Mouse (Mus musculus) liver, embryonic 14.5 days (tissue): ENCODE measurements at regions not wholly inside any gene's neighbourhood (a gene's known extent, or its start where the extent isn't known, plus 50 kb on each side); places are given as distances from the start of the nearest gene placed in this dataset.

Source experiments
- ATAC-seq: fragments of 200-750 bp; cut with Nextera tagmentation; 2 replicates; pipeline ENCODE4 v1.8.0; 2017; ENCODE audit warnings: moderate number of reproducible peaks, mild to moderate bottlenecking, moderate library complexity; ENCODE audit not compliant: insufficient read depth
- DNase-seq, 3 experiments: peaks; one replicate each; pipeline ENCODE4 v3.0.0-alpha.2; 2012 to 2013; ENCODE audit warnings: low read depth in 3 of 3, low spot score in 3 of 3
- H3K27ac ChIP-seq: fragments of 300-500 bp; sonication (generic); 2 replicates; pipeline ENCODE4 v1.5.1; 2014; ENCODE audit warnings: moderate library complexity, mild to moderate bottlenecking, control low read depth, inconsistent platforms
- H3K27me3 ChIP-seq: fragments of 300-500 bp; sonication (generic); 2 replicates; pipeline ENCODE4 v1.6.1; 2014; ENCODE audit warnings: mild to moderate bottlenecking, low read length, moderate library complexity; ENCODE audit not compliant: control insufficient read depth, insufficient read depth
- H3K36me3 ChIP-seq: fragments of 300-500 bp; sonication (generic); replicated peaks from 2 replicates; pipeline ENCODE4 v1.6.1; 2014; ENCODE audit warnings: low read depth; ENCODE audit not compliant: control insufficient read depth, insufficient read depth
- H3K4me1 ChIP-seq, 2 experiments: fragments of 200-500 bp in 1 of 2; fragments of 300-500 bp in 1 of 2; sonication (generic) in 1 of 2; replicated peaks; 2 replicates each; pipeline ENCODE4 v1.6.1; 2012 to 2014; ENCODE audit warnings: antibody characterized with exemption in 1 of 2, inconsistent platforms in 1 of 2, low read length in 1 of 2; ENCODE audit not compliant: control insufficient read depth in 2 of 2, insufficient read depth in 2 of 2
- H3K4me2 ChIP-seq: fragments of 300-500 bp; sonication (generic); 2 replicates; pipeline ENCODE4 v1.6.1; 2014; ENCODE audit warnings: low read depth, mild to moderate bottlenecking, control low read depth, moderate library complexity
- H3K4me3 ChIP-seq, 2 experiments: fragments of 200-500 bp in 1 of 2; fragments of 300-500 bp in 1 of 2; sonication (generic) in 1 of 2; 2 replicates each; pipeline ENCODE4 v1.5.1; 2012 to 2014; ENCODE audit warnings: low read depth in 2 of 2, low read length in 2 of 2, mild to moderate bottlenecking in 2 of 2, control low read depth in 1 of 2, inconsistent platforms in 1 of 2, moderate library complexity in 1 of 2; ENCODE audit not compliant: insufficient read depth in 1 of 2
- H3K9ac ChIP-seq: fragments of 300-500 bp; sonication (generic); replicated peaks from 2 replicates; pipeline ENCODE4 v1.6.1; 2014; ENCODE audit warnings: mild to moderate bottlenecking, control low read depth, moderate library complexity
- H3K9me3 ChIP-seq: fragments of 300-500 bp; sonication (generic); 2 replicates; pipeline ENCODE4 v1.6.1; 2016; ENCODE audit warnings: low read length, mixed read lengths; ENCODE audit not compliant: control insufficient read depth
- CTCF ChIP-seq: IDR thresholded peaks from 2 replicates; pipeline ENCODE4 v1.5.1; 2016; ENCODE audit warnings: antibody characterized with exemption, low read depth, control low read depth
- EP300 ChIP-seq: IDR thresholded peaks from 2 replicates; pipeline ENCODE4 v1.6.1; 2016; ENCODE audit warnings: antibody characterized with exemption, low read depth
- WGBS: fragments of 180-500 bp; shearing (Covaris S2); extraction: QIAGEN DNeasy Blood & Tissue Kit; methylation state at CpG from one replicate; pipeline ENCODE4 v1.1.7; 2014; ENCODE audit not compliant: insufficient replicate concordance; 5-methylcytosine and 5-hydroxymethylcytosine counted together

DNA sequence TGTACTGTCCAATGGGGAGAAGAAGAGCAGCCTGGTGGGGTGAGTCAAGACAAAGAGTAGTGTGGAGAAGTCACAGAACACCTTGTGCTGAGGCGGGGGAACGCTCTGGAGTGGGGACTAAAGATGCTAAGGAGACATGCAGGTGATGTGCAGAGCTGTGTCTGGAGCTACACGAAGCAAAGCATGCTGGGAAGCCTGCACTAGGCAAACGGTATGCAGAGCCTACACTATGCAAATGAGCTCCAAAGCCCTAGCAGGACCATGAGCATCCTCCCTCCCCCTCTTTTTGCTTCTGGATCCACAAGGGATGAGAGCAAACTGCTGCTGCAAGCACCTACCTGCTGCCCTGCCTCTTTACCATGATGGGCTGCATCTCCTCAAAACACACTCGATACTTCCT, 73.1 kb upstream of the Zc3h12a start:
- Histone ChIP-seq H3K9me3 (no peaks in the 10 kb centered on the region), H3K4me1 (no peaks in the 10 kb centered on the region), H3K9ac (no peak overlapping the region), H3K4me2 (no peak overlapping the region), H3K27ac (no peak overlapping the region), H3K27me3 (no peaks in the 10 kb centered on the region), H3K36me3 (no peaks in the 10 kb centered on the region), H3K4me3 (no peak overlapping the region)
- ATAC-seq (no peak), DNase-seq (no peak)
- WGBS: 47% methylated on average over 5 of the region's 5 CpGs
- no peak for TF ChIP-seq EP300
- TF ChIP-seq CTCF: no peak

DNA sequence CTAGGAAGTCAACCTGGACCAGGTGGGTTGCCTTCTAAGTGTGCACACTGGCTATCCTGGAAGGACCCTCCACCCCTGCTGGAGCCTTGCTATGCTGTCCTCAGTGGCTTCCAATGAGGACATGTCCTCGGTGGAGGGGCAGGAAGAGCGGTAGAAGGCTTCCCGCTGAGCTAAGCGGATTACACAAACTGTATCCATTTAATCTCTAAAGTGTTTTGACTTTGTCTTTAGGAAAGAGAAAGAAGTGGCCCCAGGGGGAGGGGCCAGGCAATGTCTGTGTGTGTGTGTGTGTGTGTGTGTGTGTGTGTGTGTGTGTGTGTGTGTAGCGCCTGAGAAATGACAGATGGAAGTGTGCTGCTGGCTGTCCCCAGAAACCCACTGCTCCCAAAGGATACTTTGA, 71.6 kb upstream of the Zc3h12a start:
- no peak for ATAC-seq
- Histone ChIP-seq H3K4me2 (no peak overlapping the region), H3K27me3 (no peaks in the 10 kb centered on the region; the same call in 1 of the 2 replicates), H3K4me3 (no peak overlapping the region), H3K36me3 (no peaks in the 10 kb centered on the region), H3K4me1 (no peaks in the 10 kb centered on the region), H3K9ac (no peak overlapping the region), H3K9me3 (no peaks in the 10 kb centered on the region), H3K27ac (no peak overlapping the region)
- TF ChIP-seq EP300 (no peak), CTCF (no peak)
- DNase-seq: no peak
- 41% methylated on average over 5 of the region's 5 CpGs for WGBS

DNA sequence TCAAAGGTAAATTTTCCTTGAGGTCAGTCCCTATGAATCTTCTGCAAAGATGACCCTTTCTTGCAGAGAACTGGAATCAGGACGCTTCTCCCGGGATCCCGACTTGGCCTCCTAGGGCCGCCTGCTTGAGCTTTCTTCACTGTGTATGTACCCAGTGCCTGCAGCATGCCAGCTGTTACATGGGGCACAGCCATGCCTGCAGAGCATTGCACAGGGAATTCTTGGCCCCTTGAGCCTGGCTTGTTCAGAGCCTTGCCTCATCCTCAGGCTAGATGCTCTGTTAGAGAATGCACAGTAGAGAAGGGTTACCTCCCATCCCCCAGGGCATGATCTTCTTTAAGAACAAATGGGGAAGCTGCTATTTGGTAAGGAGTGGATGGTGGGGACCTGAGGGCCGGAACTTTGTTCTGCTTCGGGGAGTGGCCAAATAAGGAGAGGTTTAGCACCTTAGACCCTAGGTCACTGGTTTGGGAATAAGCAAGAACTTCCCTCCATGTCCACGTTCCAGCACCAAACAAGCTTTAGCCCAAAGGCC, 68.3 kb upstream of the Zc3h12a start:
- DNase-seq (no peak), ATAC-seq (no peak)
- TF ChIP-seq CTCF: no peak
- no peak for TF ChIP-seq EP300
- no peaks in the 10 kb centered on the region for H3K9me3 ChIP-seq
- WGBS: 52% methylated on average over 7 of the region's 7 CpGs
- no peak overlapping the region for H3K4me3 ChIP-seq
- no peak overlapping the region for H3K4me2 ChIP-seq
- H3K4me1 ChIP-seq: no peaks in the 10 kb centered on the region
- no peak overlapping the region for H3K27ac ChIP-seq
- H3K27me3 ChIP-seq: no peaks in the 10 kb centered on the region; the same call in 1 of the 2 replicates
- no peaks in the 10 kb centered on the region for H3K36me3 ChIP-seq
- H3K9ac ChIP-seq: no peak overlapping the region

DNA sequence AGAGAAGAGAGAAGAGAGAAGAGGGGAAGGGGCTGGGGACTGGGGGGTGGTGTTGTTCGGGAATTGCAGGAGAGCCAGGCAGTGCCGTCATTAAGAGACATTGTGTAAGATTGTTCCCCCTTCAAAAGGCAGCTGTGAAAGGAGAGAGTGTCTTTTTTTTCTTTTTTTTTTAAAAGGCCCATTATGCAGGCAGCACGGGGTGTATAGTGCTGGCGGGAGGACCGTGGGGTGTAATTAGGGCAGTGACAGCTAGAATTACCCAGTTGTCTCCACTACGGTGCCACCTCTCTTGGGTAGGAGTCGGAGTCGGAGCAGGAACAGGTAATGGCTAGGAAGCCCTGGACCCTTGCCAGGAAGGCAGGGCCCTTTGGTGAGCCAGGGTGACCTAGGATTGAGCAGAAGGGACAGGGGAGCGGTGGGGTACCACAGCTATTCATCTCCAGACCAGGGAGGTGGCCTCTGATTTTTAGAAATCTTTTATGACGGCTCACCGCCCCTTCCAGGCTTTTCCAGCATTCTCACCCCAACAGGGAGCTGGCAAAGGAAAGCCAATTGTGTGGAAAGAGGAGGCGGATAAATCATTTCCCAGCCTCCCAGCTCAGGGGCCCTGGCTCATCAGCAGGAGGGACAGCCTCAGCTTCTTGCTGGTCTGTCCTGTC, 67.2 kb upstream of the Zc3h12a start:
- Histone ChIP-seq H3K4me1 (no peaks in the 10 kb centered on the region), H3K9ac (no peak overlapping the region), H3K9me3 (no peaks in the 10 kb centered on the region), H3K27ac (no peak overlapping the region), H3K4me3 (no peak overlapping the region), H3K27me3 (no peaks in the 10 kb centered on the region; the same call in 1 of the 2 replicates), H3K36me3 (no peaks in the 10 kb centered on the region), H3K4me2 (no peak overlapping the region)
- ATAC-seq (no peak), DNase-seq (no peak)
- WGBS: 47% methylated on average over 12 of the region's 12 CpGs
- TF ChIP-seq EP300 (no peak), CTCF (no peak)

DNA sequence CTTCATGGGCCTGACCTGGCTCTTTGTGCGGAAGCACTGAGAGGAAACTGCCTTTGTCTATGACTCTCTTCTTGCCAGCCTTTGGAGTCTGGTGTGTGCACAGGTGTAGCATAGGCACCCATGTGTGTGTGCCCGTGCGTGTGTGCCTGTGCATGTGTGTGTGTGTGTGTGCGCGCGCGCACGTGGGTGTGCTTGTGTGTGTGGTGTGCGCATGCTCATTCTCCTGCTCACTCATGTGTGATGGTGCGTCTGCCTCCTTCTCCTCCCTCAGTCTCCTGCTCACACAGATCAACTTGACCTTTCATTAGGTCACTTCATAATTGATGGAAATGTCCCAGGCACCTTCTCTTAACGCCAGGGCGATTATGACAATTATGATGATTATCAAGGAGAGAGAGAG, 66.7 kb upstream of the Zc3h12a start:
- ATAC-seq: no peak
- 79% methylated on average over 12 of the region's 12 CpGs for WGBS
- DNase-seq: no peak
- Histone ChIP-seq H3K27ac (no peak overlapping the region), H3K4me2 (no peak overlapping the region), H3K4me1 (no peaks in the 10 kb centered on the region), H3K4me3 (no peak overlapping the region), H3K9ac (no peak overlapping the region), H3K9me3 (no peaks in the 10 kb centered on the region), H3K36me3 (no peaks in the 10 kb centered on the region), H3K27me3 (no peaks in the 10 kb centered on the region; the same call in 1 of the 2 replicates)
- TF ChIP-seq EP300 (no peak), CTCF (no peak)
